Mouse (Mus musculus): ENCODE results near the gene Tbc1d22a.

Tbc1d22a gene

DNA sequence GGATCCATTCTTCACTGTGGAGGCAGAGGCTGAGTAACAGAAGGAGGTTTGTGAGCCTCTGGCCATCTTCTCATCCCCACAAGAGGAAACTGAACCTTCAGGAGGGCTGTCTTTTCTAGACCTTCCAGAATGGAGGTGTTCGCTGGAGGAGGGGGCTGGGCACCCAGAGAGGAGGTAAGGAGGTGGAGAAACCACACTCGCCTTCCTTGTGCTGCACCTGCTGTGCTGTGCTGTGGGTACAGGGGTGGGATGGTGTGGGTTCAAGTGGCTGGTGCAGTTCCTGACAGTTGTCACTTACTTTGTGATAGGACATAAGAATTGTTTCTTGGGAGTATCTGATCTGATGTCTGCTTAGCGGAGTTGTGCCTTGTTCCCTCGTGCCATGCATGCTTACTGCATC, 118.9 kb downstream of the Tbc1d22a start:
- no peak for DNase-seq (ENCODE audit: extremely low read depth, low read depth, low spot score)

DNA sequence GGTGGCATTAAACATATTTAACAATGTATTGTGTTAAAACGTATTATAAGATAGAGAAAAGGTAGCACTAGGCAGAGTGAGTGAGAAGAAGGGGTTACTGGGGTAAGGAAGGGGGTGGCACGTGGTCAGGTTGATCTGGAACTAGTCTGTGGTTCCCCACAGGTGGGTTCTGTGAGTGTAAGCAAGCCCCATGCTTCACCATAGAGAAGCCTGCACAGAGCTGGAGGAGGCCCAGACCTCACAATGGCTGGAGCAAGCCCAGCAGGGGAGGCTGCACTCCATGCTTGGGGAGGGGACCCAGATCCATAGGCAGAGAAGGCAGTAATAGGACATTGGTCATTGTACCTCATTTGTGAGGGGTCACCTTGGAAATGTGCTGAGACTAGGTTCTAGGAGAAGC, 119.3 kb downstream of the Tbc1d22a start:
- DNase-seq (ENCODE audit: extremely low read depth, low read depth, low spot score) = no peak

DNA sequence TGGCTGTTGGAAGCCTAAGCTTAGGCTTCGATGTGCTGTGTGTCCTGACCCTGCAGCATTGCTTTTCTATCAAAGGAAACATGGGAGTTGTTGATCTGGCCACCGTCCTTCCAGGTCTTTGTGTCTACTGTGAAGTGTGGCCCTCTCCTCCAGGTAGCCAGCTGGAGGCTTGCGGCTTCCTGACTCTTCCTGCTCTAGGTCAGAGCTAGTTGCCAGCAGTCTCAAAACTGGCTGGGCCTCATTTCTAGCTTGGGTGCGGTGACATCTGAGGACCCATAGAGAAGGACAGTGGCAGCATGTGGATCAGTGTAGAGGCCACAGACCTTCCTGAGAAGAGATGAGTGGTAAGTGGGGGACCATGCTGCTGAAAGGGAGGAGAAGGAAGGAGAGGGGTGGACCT, 120.0 kb downstream of the Tbc1d22a start:
- DNase-seq (ENCODE audit: extremely low read depth, low read depth, low spot score) = no peak

DNA sequence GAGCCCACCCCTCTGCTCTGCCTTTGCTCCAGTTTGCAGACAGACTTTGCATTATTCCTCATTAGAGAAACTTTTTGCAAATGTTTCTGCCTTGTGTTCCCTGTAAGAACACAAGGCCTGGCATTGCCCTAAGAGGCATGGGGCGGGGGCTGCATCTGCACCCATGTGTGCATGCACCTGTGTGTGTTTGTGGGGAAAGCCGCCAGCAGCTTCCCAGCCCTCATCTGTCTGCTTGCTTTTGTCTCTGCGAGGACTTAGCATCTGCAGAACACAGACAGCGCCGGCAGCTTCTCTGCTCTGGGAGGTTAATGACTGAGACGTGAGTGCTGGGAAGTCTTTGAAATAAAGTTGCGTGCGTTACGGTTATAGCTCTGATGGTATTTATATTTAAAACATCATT, 120.5 kb downstream of the Tbc1d22a start:
- DNase-seq (ENCODE audit: extremely low read depth, low read depth, low spot score) = no peak

DNA sequence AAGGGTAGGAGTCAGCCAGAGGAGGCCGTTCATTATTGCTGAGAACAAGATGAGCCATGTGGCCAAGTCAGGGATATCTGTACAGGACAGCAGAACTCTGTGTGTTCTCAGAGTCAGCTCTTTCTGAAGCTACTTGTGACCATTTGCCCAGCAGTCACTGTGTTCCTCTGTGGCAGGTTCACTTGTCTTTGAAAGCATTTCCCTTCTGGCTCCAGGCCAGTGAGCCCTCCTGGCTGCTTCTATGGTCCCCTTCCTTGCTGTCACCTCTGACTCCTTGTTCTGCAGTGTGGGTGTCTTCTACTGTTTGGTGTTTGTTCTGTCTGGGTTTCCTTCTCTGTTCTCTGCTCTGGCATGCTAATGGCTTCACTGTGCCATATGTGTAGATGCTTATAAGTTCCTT, 121.5 kb downstream of the Tbc1d22a start:
- no peak for DNase-seq (ENCODE audit: extremely low read depth, low read depth, low spot score)

DNA sequence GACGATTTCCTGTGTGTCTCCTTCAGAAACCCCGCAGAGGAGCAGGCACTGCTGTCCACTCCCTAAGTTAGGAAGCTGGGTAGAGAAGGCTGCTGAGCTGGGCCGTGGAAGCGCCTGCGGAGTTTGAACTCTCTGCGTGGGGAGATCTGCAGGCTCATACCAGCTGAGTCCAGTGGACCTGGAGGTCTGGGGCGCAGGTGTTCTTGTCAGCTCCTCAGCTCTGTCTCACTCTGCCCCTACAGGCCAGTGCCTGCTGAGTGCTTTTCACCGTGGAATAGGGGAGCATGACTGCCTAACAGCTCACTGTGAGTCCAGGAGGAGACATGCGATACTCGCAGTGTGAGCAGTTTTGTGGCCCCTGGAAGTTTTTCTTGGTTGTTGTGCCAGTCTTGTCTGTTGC, 123.5 kb downstream of the Tbc1d22a start:
- DNase-seq (ENCODE audit: extremely low read depth, low read depth, low spot score) = no peak

DNA sequence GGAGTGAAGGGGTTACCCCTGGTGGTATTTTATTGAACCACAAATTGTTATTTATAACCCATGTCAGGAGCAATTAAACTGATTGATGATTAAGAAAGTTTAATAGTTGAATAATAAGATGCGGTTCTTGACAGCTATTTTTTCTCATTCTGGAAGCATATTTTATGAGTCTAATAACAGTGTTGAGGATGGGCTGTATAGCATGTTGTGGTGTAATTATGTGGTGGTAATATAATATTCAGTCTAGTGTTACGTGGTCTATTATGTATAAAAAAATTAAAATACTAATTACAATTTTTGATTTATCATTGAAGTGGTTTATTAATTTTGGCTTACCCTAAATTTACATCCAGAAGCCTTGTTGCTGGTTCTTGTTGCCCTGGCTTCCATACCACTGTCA, 125.5 kb downstream of the Tbc1d22a start:
- DNase-seq (ENCODE audit: extremely low read depth, low read depth, low spot score) = no peak

DNA sequence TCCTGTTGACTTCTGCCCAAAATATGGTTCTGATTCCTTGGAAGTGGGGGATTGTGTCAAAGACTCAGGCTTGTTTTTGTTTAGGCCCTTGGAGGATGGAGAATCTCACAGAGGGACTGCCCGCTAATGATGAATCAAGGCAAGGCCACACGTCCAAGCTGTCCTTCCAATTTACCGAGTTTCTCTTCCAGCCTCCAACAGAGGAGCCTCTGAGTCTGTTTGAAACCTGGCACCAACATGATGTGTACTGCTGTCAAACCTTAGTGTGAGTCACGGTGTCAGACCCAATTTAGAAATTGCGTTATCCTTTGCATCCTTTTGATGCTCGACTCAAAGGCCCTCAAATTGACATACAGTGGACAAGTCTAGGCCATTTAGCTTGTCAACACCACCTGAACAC, 126.5 kb downstream of the Tbc1d22a start:
- no peak for DNase-seq (ENCODE audit: extremely low read depth, low read depth, low spot score)

DNA sequence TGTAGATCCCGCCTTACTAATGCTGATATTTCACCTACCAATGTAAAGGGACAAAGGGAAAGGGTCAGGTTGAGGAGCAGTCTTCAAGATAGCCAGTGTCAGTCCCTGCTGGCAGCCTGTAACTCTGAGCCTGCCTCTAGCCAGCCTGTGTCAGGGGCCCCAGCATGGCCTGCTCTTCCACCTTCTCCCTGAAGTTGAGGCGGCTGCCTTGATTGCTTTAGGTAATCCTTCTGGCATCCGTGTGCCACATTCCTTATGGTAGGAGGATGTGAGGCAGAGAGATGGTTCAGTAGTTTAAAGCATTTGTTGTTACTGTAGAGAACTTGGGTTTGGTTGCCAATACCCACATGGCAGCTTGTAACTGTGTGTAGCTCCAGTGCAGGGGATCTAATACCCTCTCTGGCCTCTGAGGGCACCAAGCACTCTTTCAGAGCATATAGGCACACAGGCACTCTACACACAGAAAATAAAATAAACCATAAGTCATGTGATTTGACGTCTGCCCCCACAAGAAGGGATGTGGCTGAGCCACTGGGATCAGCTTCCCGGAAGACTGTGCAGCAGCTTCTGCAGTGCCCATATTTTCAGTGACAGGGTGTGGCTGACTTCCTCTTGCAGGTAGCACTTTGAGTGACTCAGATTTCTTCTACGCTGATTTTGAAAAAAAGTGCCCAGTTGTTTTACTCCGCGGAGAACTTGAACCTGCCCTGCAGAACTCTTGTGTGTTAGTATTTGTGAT, 128.5 kb downstream of the Tbc1d22a start:
- no peak for DNase-seq (ENCODE audit: extremely low read depth, low read depth, low spot score)

DNA sequence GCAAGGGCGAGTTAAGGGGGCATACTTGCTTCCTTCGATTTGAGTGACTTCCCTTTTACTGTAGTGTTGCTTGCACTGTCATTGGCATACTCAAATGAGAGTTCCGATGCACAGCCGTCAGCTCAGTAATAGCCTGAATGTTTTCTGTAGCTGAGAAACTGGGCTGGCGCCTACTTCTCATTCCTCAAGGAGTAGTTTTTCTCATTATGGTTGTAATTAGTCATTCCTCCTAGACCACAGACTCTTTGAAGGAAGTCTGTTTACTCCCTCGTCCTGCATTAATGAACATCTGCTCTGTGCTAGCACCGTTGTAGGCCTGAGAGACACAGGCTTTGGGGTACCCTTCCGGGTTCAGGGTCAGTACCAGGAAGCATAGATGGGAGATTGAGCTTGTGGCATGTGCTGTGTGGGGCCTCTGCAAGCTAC, 130.7 kb downstream of the Tbc1d22a start:
- DNase-seq (ENCODE audit: extremely low read depth, low read depth, low spot score) = no peak

DNA sequence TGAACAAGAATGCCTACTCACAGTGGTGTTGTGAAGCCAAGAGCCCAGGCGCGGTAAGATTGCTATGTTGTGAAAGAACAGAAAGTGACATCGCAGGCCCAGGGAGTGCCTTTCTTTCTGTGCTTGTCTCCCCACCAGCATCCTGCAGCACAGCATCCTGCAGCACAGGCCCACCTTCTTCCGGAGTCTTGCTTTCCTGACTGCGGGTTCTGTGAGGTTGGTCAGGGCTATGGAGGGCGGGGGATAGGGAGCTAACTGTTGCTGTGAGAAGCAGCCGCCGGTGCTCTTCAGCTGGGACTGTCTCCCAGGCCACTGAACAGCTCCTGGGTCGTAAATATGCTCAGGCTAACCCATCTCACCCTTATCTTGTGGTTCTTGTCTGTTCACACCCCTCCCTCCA, 131.6 kb downstream of the Tbc1d22a start:
- DNase-seq (ENCODE audit: extremely low read depth, low read depth, low spot score) = no peak

DNA sequence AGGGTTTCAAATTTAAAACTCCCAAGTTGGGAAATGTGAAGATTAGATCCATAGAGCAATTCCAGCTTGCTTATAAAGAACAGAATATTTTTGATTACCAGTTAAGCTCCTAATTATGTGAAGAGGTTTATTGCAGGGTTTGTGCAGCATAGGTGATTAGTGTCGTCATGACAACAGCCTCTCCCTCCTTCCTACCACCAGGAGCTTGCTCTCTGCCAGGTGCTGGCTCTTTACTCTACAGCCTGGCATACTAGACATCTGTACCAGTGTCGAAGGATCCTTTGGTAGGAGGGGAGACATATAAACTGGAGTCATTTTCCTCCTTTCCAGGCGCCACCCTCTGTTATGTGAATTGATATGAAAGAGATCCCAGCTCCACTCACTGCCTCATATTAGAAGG, 132.3 kb downstream of the Tbc1d22a start:
- no peak for DNase-seq (ENCODE audit: extremely low read depth, low read depth, low spot score)

DNA sequence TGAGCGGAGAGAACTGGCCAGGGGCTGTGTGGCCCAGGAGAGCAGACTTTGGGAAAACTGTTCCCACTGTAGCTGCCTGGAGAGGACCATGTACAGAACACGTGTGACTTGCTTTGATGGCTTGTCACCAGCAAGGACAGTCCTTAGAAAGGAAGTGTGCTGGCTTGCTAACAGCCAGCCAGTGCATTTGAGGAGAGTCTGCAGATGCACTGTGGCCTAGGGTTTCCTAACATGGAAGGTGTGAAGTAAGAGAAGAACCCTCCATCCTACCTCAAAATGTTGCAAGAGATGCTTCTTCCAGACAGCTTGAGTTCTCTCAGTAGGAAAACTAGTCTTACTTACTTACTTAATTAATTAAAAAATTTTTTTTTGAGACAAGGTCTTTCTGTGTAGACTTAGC, 140.7 kb downstream of the Tbc1d22a start:
- no peak for DNase-seq (ENCODE audit: extremely low read depth, low read depth, low spot score)

DNA sequence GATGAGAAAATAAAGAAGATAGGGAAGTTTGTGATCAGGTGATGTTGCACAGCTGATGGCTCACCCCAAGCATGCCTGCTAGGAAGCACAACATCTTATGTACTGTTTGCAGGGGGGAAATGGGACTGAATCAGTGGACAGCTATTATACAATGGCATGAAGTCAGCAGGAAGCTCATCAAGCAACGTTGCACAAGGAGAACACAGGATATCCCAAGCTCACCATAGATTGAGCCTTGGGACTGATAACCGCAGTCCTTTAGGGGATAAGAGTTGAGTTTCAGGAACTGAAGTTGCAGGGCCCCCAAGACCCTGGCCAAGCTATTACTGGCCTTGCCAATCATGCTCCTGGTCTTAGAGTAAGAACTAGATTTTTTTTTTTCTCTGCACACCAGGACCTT, 141.6 kb downstream of the Tbc1d22a start:
- no peak for DNase-seq (ENCODE audit: extremely low read depth, low read depth, low spot score)

DNA sequence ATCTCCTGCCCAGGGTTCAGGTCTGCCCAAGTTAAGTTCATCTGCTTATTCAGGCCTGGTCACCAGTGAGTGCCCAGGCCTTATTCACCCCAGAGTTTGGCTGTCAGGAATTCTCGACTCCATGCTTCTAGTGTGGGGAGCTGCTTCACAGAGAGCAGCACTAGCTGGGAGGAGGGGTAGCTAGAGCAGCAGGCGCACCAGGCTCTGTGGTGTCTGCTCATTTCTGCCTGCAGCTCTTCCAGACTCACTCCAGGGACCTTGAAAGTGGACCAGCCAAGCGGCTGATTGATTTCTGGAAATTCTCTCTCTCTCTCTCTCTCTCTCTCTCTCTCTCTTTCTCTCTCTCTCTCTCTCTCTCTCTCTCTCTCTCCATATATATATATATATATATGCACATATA, 146.1 kb downstream of the Tbc1d22a start:
- no peak for DNase-seq (ENCODE audit: extremely low read depth, low read depth, low spot score)

DNA sequence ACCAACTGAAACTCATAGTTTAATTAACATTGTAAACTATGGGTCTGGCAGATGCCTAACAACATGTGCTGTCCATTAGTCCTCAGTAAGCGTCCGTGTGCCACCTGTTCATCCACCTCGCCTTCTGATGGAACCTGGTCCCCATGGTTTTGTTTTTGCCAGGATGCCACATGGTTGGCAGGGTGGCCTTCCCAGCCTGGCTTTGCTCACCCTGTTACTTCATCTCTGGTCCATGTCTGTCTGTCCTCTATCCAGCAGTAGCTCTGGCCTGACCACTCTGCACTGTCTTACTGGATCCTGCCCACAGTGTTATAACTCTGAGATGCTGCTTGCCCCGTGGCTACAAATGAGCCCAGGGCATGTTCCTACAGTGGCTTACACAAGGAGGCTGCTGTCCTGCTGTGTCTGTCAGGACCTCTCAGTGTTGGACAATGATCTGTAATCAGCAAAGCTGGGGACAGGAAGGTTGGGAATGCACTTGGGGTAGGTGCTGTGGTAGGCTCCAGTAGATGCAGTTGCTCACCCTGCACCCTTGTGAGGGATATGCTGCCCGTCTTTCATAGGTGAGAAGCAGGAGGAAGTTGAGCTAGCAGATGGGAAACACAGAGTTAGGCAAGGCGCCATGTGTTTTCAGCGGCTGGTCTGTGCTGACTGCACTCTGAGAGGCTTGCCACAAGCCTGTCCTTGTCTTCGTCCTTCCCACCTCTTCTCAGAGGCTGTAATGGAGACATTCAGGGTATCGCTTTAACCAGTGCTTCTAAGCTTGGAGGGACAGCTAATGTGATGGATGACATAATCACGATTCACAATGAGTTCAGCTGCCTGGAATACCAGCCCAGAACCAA, 148.3 kb downstream of the Tbc1d22a start:
- DNase-seq (ENCODE audit: extremely low read depth, low read depth, low spot score) = no peak

DNA sequence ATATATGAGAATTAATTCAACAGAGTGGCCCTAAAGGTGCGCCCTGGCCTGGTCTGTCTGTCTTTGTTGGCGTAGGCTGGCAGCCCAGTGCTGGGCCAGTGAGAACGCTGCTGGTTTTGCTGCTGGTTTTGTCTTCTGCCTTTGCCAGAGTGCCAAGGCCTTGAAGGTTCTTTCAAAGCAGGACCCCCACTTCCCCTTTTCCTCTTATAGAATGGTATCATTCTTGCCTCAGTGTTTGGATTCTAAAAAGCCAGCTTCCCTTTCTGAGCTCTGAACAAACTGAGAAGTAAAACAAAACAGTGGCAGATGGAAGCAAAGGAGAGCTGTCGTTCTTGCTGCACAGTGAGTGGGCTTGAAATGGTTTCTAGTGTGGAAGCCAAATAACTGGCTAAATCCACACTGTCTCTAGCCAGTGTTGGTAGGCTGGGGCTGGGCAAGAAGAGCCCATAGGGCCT, 149.6 kb downstream of the Tbc1d22a start:
- DNase-seq (ENCODE audit: extremely low read depth, low read depth, low spot score) = no peak

DNA sequence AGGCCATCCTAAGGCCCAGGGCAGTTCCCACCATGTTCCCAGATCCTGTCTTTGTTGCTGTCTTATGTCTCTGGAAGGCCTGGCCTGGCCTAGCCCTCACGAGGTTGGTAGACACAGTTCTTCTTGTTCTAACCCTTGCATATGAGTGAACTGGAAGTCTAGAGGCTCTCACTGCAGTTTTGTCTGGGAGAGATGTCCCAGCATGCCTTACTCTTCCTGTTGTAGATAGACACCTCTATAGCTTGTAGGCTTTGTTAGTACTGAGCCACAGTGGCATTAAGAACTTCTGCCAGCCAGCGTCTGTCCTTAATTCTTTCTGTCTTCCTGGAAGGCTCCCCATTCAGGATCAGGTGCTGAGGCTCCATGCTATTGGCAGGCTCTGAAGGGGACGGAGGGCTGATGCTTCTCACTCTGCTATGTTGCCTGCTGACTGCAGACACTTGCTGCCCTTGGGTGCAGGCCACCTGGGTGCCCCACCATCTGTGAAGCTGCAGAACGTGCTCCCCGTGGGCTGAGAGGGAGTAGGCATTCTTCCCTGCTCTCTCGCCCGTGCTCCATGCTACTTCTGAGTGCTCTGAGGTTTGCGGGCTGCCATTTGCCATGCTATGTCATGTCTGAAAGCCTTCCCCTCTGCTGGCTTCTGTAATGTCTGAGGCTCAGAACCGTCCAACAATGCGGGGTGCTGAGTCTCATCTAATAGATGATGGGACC, 150.8 kb downstream of the Tbc1d22a start:
- no peak for DNase-seq (ENCODE audit: extremely low read depth, low read depth, low spot score)

DNA sequence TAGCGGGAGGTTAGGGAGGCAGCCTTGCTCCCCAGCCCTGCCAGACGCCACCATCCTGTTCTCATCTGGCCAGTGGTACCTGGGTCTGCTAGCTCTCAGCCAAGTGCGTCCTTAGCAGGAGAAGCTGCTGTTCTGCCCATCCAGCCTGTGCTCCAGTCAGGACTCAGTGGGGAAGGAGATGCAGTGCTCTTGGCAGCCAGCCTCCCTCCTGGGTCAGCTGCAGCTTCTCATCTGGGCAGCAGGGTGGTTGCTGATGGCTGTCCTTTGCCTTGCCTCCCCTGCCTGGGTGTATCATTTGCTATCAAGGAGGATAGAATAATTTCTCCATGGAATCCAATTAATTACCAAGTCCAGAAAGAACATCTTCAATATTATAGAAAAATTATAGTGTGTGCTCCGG, 152.5 kb downstream of the Tbc1d22a start:
- no peak for DNase-seq (ENCODE audit: extremely low read depth, low read depth, low spot score)

DNA sequence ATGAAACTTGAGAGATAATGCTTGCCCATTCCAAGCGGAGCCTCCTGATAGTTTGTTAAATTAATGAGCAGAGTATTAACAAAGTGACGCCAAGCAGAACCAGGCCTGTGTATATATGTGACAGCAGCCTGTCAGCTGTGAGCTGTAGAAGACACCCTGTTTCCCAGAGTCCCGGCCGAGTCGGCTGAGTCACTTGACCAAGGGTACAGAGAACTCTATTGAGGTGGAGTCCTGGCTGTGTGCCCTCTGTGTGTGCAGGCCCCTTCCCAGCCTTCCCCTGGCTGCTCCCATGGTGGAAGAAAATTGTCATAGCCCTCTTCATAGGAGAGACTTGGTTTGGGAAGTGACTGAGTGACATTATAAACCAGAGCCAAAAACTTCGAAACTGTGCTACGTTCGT, 153.0 kb downstream of the Tbc1d22a start:
- DNase-seq (ENCODE audit: extremely low read depth, low read depth, low spot score) = no peak

DNA sequence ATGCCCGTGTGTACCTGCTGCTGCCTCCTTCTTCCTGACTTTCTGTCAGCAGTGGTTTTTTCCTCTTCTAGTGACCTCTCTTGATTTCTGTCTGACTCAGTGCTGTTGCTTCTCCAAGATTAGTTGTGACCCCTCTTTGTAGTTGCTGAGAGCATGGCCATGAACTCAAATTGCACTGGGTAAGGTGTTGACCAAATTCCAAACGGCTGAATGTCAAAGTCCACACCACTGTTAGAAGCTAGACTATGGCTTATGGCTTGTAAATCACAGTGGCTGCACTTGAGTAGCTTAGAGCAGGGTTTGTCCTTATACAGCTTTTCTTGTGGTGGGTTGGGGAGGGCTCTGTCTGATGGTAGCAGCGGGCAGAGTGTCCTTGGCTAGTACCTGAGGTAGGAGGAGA, 156.6 kb downstream of the Tbc1d22a start:
- no peak for DNase-seq (ENCODE audit: extremely low read depth, low read depth, low spot score)

DNA sequence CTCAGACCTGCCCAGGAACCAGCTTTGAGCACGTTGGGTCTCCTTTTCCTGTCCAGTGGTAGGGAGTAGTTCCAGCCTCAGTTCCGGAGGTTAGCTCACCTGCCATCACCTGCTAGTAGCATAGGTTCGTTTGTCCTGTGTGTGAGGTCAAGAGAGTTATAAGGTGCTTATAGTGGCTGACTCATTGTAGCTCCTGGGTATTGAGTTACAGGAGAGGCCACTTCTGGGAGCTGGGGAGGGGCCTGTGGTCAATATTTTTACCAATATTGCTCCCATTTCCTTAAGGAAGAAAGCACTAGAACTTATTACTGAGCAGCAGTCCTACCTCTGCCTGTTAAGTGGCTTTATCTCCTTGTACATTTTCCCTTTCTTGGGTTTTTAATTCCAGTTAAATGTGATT, 161.0 kb downstream of the Tbc1d22a start:
- no peak for DNase-seq (ENCODE audit: extremely low read depth, low read depth, low spot score)
